Comparison of ENCODE assay signal across 8 mouse cellular contexts in genomic region chr1:171328839-171329432, GRCm38 (mm10). TPM values are rescaled to one million over a fixed set of nuclear protein-coding genes. Genes with fewer than 3 reads are reported as not detected.
DNase-seq lines count a peak whose midpoint lies in the region; ATAC-seq lines count a peak whose summit lies in the region.

Dedd (plus strand) TSS chr1:171329145.

- WGBS in hindbrain, embryonic 16.5 days: under 1% methylated on average over 35 of the region's 48 CpGs
- under 1% methylated on average over 35 of the region's 48 CpGs for WGBS in macrophage (ENCODE audit: missing documents)

- peak within 1 kb of the TSS; percentile 99 for H3K9ac ChIP-seq in hindbrain, embryonic 16.5 days (ENCODE audit: low read depth, low read length)

- ATAC-seq in hindbrain, embryonic 16.5 days: peak; percentile 97

- H3K36me3 ChIP-seq in hindbrain, embryonic 16.5 days (ENCODE audit: control insufficient read depth, insufficient read depth, low read length): no peaks in the 10 kb centered on the region; the same call in 1 of the 2 replicates
- peaks cover 5% of the 10 kb centered on the region; the same call in 1 of the 2 replicates for H3K36me3 ChIP-seq in macrophage (ENCODE audit: inconsistent target)

- H3K27ac ChIP-seq in hindbrain, embryonic 16.5 days (ENCODE audit: low read depth, low read length): peak within 1 kb of the TSS; percentile 100
- H3K27ac ChIP-seq in macrophage: peak within 1 kb of the TSS; percentile 93

- H3K4me3 ChIP-seq in hindbrain, embryonic 16.5 days (ENCODE audit: low read length): peak within 1 kb of the TSS; percentile 90
- H3K4me3 ChIP-seq in macrophage (ENCODE audit: inconsistent target): peak within 1 kb of the TSS; percentile 84

- H3K4me1 ChIP-seq in hindbrain, embryonic 16.5 days (ENCODE audit: control insufficient read depth, insufficient read depth, low read depth, low read length): peaks cover 32% of the 10 kb centered on the region

- peak; percentile 71 for DNase-seq in WW6 (ENCODE audit: low read depth, low spot score)
- peak; percentile 71 to 87 for DNase-seq in cerebellum, postnatal 4 days (ENCODE audit: low spot score in 2 of 2)
- DNase-seq in gastrocnemius, adult 18-20 months (ENCODE audit: low spot score): peak; percentile 92
- peak; percentile 87 to 89 for DNase-seq in left cerebral cortex, adult 18-20 months (ENCODE audit: low spot score in 2 of 2)
- peak; percentile 94 for DNase-seq in right cerebral cortex, adult 18-20 months
- DNase-seq in urinary bladder, postnatal 10 days (ENCODE audit: low spot score): peak; percentile 40

- no peaks in the 10 kb centered on the region for H3K27me3 ChIP-seq in hindbrain, embryonic 16.5 days (replicated peaks; ENCODE audit: control insufficient read depth, insufficient read depth, low read length)

- H3K79me2 ChIP-seq in macrophage (ENCODE audit: inconsistent target): peaks cover 85% of the 10 kb centered on the region

- peak within 1 kb of the TSS; percentile 77 for H3K4me2 ChIP-seq in hindbrain, embryonic 16.5 days (ENCODE audit: low read length)

- no peaks in the 10 kb centered on the region for H3K9me3 ChIP-seq in hindbrain, embryonic 16.5 days (ENCODE audit: control insufficient read depth, low read length)

RNA-seq across cellular contexts. Expression of gene Dedd, which starts in this region (rescaled TPM):
- total RNA-seq in gastrocnemius, adult 18-20 months (2021): 10 to 100 TPM; 28.1 to 35.8 TPM
- polyA plus RNA-seq in hindbrain, embryonic 16.5 days (2015; fragmentation: Nextera tagmentation; extraction: Ambion mirVana): 46.5 and 49.5 TPM in 2 replicates
- total RNA-seq in left cerebral cortex, adult 18-20 months (2021): 10 to 100 TPM; 43.7 to 43.9 TPM
- 100 to 1,000 TPM in 9 of 26 experiments, 10 to 100 TPM in 17; 24.7 to 208 (median 90.4) TPM for total RNA-seq in macrophage (2018; cell fraction: chromatin; rRNA removed)
- total RNA-seq in macrophage (2018; cell fraction: cytosol; rRNA removed): 10 to 100 TPM; 18.9 to 48.1 (median 36.8) TPM
- total RNA-seq in macrophage (2018; cell fraction: nucleus; rRNA removed): 100 to 1,000 TPM in 2 of 26 experiments, 10 to 100 TPM in 24; 20.5 to 161 (median 53.8) TPM
- 21.4 to 35.4 TPM (median 21.9 TPM) in 3 replicates for polyA plus RNA-seq in macrophage (2018)

Comparison
In these comparisons a context has a peak if more than half of its experiments do, and no peak if none do; other contexts are left out.
1. Peak in every context shown above with its lines: DNase-seq, ATAC-seq, H3K4me3 ChIP-seq and H3K27ac ChIP-seq.
2. DNase-seq: peak in every context shown above with its lines; median percentile 94 in right cerebral cortex, adult 18-20 months; 92 in gastrocnemius, adult 18-20 months; 88 in left cerebral cortex, adult 18-20 months; 79 in cerebellum, postnatal 4 days; 71 in WW6; 40 in urinary bladder, postnatal 10 days.